Mouse (Mus musculus): Measurements from ENCODE around the gene Vps37b.

GRCm38 (mm10) chr5:123974616-123975111 lies 57.4 kb downstream of the Vps37b start:
- TF ChIP-seq CTCF (IDR thresholded peaks at IDR 0.05; ENCODE audit: insufficient read depth, low read length) (no peak), POLR2A (IDR thresholded peaks at IDR 0.05; ENCODE audit: borderline replicate concordance, extremely low read depth, low read depth, low read length) (no peak)

All from lung, adult 2 months (tissue).